Mouse (Mus musculus) frontal cortex, adult (tissue): ENCODE data around the gene Map1lc3a.

Experiments used
- ATAC-seq: cut with Nextera tagmentation; 2 replicates; pipeline ENCODE4 v1.9.2; 2017; ENCODE audit warnings: mild to moderate bottlenecking, moderate library complexity, mixed read lengths; ENCODE audit not compliant: low TSS enrichment

The Map1lc3a gene

GRCm38 (mm10) chr2:155285744-155286143, 9.6 kb downstream of the Map1lc3a start:
- ATAC-seq: no peak

- no peak for ATAC-seq
Measured at GRCm38 (mm10) chr2:155287456-155288250, 11.6 kb downstream of the Map1lc3a start.

GRCm38 (mm10) chr2:155290066-155290465, 14.0 kb downstream of the Map1lc3a start:
- ATAC-seq: no peak

- ATAC-seq: no peak
Measured at GRCm38 (mm10) chr2:155293382-155293781, 17.3 kb downstream of the Map1lc3a start.

- no peak for ATAC-seq
Measured at GRCm38 (mm10) chr2:155293946-155294345, 17.8 kb downstream of the Map1lc3a start.

GRCm38 (mm10) chr2:155295453-155295852, 19.4 kb downstream of the Map1lc3a start:
- ATAC-seq: no peak

GRCm38 (mm10) chr2:155299563-155299962, 23.5 kb downstream of the Map1lc3a start:
- ATAC-seq: no peak

GRCm38 (mm10) chr2:155308936-155309592, 33.0 kb downstream of the Map1lc3a start:
- ATAC-seq: no peak

GRCm38 (mm10) chr2:155313671-155314070, 37.6 kb downstream of the Map1lc3a start:
- ATAC-seq: no peak

GRCm38 (mm10) chr2:155318618-155319017, 42.5 kb downstream of the Map1lc3a start:
- ATAC-seq: no peak

GRCm38 (mm10) chr2:155320596-155320995, 44.5 kb downstream of the Map1lc3a start:
- ATAC-seq: no peak

- ATAC-seq: no peak
Measured at GRCm38 (mm10) chr2:155326001-155326400, 49.9 kb downstream of the Map1lc3a start.
